Mouse (Mus musculus) induced T-regulatory cell, adult 2 months (primary cell): ENCODE data around the gene Fam71a.

ENCODE experiments used
- DNase-seq: peaks from one replicate; pipeline ENCODE4 v3.0.0-alpha.2; 2012; ENCODE audit warnings: low read depth

Fam71a gene

GRCm38 (mm10) chr1:191122744-191123143, 41.9 kb downstream of the Fam71a start:
- no peak for DNase-seq

DNA sequence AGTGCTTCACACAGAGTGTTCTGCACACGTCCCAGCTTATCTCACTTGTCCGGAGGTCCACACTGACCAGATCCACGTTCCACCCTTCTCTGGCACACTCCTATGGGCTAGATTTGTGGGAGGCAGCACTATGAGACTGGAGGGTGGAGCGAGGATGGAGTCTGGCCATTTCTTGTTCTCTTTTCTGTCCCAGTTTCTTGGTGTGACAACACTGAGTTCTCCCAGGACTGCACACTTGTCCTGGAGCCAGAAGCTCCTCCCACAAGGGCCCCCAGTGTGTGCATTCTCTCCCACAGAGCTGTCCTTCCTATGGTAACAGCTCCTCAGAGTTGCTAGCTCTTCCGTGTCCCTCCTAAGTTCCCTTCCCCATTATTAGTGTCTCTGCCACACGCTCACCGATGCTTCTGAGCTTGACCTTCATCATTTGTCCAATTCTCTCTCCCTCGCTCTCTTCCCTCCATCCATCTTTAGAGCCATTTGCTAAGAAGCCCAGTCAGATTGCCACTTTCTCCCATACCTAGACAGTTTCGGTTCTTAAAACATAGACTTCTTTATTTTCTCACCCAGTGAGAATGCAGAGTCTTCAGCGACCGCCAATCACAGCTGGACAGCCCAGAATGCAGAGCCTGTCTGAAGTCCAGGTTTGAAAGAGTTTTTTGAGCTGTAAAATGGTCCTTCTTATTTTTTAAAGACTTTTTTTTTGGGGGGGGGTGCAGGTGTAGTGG, 48.9 kb downstream of the Fam71a start:
- no peak for DNase-seq

- DNase-seq, result no peak
Measured at GRCm38 (mm10) chr1:191114868-191115267, 49.7 kb downstream of the Fam71a start.
